Mouse (Mus musculus): ENCODE measurements around the gene Vwa8.

Gene Vwa8

DNA sequence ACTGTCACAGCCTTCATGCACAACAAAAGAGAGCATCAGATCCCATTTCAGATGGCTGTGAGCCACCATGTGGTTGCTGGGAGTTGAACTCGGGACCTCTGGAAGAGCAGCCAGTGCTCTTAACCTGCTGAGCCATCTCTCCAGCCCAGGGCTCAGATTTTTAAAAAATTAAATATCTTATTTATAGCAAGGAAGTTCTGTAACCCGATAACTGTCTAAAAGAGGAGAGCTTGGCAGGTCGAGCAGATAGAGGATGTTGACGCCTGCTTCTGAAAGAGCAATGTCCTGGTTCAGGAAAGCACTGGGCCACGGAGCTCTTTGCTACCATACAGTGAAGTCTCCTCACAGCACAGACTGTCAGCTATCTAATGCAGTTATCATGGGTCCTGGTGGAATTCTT lies 237.2 kb downstream of the Vwa8 start:
- no peak for DNase-seq (ENCODE audit: low spot score in 2 of 2)

DNA sequence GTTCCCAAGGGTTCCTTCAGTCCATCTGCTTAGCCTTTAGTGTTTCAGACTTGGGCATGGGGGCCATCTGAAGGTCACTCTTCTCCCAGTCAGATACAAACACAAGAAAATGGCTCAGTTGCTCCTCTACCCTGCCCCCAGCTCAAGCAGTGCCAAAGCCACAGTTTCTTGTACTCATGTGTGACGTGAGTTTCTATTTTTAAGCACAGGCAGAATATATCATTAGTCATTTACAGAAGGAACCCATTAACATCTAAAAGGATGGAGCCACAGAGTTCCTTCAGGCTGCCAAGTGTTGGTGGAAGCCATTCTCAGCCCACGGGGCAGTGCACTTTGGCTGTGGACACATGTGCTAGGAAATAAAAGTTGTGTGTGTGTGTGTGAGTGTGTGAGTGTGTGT lies 240.6 kb downstream of the Vwa8 start:
- DNase-seq (ENCODE audit: low spot score in 2 of 2), result no peak

DNA sequence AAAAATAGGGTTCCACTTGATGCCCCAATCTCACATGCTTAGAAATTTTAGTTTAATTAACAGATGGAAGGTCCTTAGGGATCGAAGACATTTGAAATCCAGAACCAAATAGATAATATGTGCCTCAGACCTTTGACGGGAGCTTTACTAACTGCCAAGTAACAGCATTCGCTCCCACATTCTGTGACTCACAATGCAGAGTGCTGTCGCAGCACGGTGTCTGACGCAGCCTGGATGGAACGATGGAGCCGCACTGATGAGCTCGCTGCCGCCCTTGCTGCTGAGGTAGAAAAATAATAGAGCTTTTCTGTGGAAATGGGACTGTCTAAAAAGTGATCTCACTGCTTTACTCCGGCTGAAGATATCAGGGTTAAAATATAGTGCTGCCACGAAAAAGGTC lies 248.3 kb downstream of the Vwa8 start:
- no peak for DNase-seq (ENCODE audit: low spot score in 2 of 2)

DNA sequence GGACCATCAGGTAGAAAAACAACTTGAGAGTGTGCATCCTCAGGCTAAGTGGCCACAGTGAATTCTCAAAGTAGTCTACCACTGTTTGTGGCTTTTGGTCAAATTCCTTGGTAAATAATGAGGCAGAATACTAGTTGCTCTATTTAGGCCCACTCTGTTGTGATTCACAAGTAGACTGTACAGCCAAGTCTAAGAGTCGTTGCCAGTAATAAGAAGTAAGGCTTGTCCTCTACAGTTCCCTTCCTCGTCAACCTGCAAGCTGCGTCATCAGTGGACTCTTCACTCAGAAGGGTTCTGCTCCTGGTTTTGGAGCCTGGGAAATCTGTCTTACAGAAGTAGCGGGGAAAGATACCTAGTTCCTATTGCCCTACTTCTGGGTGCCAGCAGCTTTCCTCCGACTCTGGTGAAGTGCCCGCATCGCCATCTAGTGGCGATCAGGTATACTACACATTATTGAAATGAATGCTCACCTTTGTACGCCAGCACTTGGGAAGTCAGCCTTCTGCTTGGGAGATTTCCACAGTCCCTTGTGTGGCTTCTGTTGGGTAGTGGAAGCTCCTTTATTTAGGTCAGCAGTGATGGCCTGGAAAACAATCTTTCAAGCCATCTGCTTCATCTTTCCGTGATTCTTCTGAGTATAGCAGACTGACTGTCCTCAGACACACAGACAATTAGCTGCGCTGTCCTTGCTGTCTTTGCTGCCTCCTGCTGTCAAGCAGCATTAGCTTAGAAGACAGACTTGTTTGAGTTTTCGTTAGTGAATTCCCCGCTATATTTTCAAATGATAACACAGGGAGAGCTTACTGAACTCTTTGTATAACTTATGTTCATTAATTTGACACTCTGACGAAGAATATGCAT lies 258.0 kb downstream of the Vwa8 start:
- peak; percentile 26 to 59 for DNase-seq (ENCODE audit: low spot score in 2 of 2)

DNA sequence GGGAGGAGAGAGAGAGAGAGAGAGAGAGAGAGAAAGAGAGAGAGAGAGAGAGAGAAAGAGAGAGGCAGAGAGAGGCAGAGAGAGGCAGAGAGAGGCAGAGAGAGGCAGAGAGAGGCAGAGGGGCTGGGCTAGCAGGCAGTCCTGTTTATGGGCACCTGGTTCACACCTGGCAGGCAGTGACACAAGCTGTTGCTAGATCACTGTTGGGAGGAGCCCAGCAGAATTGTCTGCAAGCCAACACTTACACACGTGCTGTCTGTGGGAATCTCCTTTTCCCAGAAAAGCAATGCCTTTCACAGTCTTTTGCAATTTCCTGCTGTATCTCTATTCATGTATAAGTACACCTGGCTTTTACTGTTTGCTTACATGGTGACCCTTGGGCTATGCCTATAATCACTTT lies 260.5 kb downstream of the Vwa8 start:
- DNase-seq (ENCODE audit: low spot score in 2 of 2), result no peak

DNA sequence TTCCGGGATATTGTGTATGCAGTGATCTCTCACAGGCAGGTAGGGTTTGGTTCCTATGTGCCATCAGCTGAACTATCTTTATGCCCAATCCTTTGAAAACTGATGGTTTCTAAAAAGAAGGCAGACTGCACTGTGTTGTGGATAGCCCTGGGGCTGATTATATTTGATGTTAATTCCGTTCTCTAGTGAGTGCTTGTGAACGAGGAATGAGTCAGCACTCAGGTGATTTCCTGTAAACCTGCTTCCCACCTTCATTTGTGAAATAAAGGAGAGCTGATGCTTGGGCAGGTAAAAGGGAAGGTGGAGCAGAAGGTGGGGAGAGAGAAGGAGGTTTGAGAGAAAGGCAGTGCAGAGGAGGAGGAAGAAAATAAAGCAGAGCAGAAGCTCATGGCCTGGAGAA lies 261.2 kb downstream of the Vwa8 start:
- DNase-seq (ENCODE audit: low spot score in 2 of 2), result no peak

DNA sequence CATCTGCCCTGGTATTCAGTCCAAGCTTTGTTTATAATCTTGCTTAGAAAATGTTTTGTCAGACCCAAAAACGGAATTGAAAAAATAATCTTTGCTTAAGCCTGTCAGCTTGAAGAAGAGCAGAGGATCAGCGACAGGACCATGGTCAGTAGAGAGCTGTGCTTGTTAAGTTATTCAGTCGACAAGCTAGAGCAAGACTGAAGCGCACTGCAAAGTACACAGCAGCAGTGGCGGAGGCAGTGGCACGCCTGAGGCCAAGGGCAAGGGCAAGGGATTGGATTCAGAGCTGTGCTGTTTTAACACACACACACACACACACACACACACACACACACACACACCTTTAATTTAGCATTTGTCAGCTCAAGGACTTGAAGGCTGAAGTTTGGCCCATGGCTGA lies 263.2 kb downstream of the Vwa8 start:
- no peak for DNase-seq (ENCODE audit: low spot score in 2 of 2)

DNA sequence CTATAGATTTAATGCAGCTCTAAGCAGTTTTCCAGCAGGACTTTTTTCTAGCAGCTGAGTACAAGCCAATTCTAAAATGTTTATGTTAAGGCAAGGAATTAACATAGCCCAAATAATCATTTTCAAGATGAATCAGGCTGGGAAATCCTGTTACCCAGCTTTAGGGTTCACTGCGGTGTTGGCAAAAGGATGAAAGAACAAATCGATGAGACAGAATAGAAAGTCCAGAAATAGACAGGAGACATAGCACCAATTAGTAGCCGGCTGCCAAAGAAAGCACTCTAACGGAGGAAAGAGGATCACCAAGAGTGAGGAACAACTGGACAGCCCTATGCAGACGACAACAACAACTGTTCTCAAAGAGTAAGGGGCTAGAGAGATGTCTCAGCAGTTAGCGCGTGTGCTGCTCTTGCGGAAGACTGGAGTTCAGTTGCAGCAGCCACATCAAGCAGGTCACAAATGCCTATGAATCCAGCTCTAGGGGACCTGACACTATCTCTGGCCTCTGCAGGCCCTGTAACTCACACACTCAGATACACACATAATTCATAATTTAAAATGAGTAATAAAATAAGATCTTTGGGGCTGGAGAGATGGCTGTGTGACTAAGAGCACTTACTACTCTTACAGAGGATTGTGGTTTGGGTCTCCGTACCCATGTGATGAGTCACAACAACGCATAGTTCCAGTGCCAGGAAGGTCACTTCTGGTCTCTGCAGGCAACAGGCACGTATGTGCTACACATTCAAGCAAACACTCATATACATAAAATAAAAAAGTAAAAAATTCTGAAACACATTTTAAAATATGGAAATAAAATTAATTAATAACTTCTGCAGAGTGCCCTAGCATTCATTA lies 265.9 kb downstream of the Vwa8 start:
- DNase-seq (ENCODE audit: low spot score in 2 of 2), result no peak

DNA sequence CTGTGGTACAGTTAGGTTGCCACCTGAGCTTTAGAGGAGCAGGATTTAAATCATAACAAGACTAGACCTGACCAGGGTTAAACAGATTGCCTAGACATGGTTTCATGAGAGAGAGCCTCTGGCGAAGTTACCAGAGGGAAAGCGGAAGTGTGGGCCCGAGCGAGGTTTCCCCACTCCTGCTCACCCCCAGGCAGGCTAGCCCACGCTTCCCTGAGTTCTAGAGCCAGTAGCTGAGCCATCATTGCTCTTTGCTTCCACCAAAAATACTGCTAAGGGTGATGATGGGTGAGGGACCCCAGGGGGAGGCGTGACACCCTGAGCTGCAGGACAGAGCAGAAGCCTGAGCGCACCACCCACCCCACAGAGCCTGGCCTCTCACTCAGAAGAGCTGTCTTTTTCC lies 269.6 kb downstream of the Vwa8 start:
- no peak for DNase-seq (ENCODE audit: low spot score in 2 of 2)

DNA sequence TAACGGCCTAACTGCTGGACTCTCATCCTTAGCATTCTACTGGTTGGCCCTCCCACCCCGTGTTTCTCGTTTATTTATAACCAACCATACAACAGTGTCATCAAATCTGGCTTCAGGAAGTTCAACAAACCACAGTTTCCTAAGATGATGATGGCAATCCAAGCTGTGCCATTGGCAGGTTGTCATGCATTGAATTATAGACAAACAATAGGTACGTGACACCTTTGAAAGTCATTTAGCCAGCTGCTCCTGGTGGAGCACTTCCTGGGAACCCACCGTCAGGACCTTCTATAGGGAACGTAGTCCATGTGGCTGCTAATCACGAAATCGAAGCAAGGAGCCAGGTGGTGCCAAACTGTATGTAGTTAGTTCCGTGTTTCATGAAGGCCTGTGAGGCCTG lies 270.5 kb downstream of the Vwa8 start:
- no peak for DNase-seq (ENCODE audit: low spot score in 2 of 2)

DNA sequence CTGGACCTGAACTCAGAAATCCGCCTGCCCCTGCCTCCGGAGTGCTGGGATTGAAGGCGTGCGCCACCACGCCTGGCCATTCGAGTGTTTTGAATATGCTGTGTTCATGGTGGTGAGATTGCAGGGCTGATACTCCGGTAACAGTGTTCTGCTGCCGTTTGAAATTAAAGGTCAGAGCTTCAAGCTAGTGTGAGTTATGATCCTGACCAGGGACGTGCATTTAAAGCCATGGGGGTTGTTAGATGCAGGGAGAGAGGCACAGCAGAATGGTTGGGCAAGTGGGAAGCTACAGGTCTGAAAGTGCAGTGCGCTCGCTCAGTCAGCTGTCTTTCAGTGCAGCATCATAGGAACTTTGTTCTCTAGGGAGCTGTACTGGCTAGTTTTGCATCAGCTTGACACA lies 271.8 kb downstream of the Vwa8 start:
- DNase-seq (ENCODE audit: low spot score in 2 of 2), result no peak

DNA sequence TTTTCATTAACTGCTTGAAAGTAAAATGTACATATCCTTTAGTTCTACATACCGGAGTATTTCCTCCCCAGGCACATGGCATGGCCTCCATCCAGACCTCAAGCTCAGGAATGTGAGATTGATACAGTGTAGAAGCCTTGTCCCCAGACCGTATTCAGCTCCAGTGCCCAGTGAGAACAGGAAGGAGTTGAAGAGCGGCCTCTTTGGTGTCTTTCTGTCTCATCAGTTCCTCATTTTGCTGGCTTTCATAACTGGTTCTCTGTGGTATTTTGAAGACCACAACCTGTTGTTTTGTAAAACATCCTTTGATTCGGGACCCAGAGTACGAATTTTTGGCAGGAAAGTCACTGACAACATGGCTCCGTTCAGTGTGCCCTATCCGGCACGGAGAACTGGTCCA lies 274.6 kb downstream of the Vwa8 start:
- peak; percentile 19 to 38 for DNase-seq (ENCODE audit: low spot score in 2 of 2)

DNA sequence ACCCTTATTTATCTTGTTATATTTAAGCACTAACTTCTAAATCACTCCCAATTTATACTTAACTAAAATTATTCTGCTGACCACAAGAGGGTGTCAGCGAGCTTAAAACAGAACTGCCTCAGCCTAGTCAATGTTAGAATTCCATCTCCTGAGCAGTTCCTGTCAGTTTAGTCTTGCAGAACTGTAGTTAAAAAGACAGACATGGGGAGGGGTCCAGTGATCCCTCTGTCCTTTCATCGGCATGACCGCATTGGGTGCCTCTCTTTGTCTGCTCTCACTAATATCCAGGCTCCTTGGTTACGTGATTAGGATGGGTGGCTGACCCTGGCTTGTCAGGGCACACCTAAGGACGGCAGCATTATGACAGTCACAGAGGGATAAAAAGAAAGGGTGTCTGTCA lies 275.8 kb downstream of the Vwa8 start:
- peak; percentile 18 to 34 for DNase-seq (ENCODE audit: low spot score in 2 of 2)

DNA sequence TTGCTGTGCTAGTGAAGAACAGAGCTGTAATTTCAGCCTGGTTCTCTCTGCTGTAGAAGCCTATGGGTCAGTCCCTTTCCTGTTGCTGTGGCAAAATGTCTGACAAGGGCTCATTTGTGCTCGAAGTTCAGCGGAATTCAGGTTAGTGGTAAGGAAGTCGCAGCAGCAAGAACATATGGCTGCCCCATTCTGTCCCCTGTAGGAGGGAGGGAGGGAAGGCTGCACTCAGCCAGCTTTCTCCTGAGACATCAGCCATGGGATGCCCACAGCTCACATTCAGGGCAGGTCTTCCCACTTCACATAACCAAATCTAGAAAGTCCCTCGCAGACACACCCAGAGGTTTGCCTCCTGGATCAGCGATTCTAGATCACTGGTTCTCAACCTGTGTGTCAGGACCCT lies 277.3 kb downstream of the Vwa8 start:
- DNase-seq (ENCODE audit: low spot score in 2 of 2), result no peak

DNA sequence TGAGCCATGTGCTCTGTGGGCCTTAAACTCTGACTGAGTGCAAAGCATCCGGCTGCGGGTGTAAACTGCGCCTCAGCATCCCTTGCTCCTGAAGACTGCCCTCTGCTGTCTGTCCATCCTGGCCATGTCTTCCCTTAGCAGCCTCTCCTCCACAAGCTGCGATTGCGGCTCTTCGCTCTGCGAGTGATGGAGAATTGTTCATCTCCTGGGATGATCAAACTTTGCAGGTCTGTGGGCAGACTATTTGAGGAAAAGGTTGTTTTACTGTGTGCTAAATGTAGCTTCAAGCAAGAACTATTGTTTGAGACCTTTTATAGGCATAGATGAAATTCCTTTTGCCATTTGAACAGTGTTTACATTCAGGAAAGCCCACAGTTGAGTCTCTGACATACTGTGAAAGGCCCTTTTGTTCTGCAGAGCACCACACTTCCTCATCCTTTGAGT lies 286.1 kb downstream of the Vwa8 start:
- no peak for DNase-seq (ENCODE audit: low spot score in 2 of 2)

DNA sequence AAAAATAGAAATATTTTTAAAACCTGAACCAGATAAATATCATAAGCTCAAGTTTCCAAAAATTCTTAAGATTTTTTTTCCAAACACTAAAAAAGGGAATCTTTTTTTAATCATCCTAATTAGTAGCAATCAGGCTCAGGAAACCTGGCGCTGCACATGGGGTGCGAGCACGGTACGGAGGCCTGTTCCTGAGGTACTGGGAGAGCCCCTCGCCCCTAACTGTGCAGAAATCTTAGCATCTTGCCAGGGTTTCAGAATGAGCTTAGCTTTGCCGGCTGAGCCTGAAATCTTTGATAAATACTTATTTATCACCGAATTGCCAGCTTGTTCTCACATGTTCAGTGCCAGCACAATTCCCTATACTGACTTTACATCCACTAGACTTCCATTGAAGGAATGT lies 286.6 kb downstream of the Vwa8 start:
- no peak for DNase-seq (ENCODE audit: low spot score in 2 of 2)

DNA sequence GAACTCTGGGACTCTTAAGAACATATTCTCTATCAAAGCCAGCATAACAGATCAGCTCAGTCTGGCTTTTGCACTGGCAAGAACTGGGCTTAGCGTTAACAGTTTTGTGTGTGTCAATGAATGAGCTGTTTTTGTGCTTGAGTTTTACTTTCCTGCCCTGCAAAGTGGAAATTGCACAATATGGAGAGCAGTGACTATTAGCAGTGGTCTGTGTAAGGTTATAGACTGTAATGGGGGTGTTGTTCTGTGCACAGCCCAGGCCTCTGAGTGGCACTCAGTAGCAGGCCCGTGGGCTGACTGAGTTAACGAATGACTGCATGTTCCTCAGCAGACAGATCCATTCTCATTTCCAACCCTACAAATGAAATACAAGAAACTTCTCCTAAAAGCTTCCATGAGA lies 287.7 kb downstream of the Vwa8 start:
- DNase-seq (ENCODE audit: low spot score in 2 of 2), result no peak

DNA sequence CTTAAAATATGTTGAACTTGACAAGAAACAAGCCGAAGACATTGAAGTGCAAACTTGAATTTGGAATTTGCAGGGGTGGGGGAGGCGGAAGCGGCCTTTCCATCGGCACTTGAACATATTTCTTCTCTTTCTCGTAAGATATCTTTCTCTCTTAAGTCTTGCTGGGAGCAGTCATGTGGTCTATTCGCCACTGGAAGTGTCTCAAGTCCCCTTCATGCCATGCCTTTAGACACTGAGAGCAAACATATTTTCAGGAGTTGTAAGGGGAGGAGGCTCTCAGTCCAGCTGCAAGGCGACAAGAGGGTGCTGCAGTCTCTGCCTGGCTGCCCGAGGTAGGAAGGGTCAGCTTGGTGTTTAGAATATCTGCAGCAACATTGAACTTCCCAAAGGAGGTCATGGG lies 288.2 kb downstream of the Vwa8 start:
- DNase-seq (ENCODE audit: low spot score in 2 of 2), result no peak

DNA sequence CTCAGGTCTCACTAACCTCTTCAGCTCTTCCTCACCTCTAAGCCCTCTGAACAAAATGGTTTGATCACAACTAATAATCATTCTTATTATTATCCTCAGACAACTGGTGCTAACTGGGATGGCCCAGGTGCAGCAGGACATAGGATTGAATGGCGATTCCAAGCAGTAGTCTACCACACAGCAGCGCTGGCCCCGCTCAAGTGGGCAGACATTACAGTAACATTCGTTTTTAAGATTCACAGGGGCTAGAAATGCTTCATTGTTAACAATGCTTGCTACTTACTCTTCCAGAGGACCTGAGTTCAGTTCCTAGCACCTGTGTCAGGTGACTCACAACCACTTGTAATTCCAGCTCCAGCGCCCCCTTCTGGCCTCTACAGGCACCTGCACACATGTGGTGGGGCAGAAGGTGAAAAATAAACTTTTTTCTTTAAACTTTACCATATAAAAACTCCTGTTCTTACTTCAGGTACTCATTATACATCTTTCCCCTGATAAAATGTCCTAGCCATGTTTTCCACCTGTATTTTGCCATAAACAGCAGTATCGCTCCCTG lies 290.3 kb downstream of the Vwa8 start:
- DNase-seq (ENCODE audit: low spot score in 2 of 2), result no peak

DNA sequence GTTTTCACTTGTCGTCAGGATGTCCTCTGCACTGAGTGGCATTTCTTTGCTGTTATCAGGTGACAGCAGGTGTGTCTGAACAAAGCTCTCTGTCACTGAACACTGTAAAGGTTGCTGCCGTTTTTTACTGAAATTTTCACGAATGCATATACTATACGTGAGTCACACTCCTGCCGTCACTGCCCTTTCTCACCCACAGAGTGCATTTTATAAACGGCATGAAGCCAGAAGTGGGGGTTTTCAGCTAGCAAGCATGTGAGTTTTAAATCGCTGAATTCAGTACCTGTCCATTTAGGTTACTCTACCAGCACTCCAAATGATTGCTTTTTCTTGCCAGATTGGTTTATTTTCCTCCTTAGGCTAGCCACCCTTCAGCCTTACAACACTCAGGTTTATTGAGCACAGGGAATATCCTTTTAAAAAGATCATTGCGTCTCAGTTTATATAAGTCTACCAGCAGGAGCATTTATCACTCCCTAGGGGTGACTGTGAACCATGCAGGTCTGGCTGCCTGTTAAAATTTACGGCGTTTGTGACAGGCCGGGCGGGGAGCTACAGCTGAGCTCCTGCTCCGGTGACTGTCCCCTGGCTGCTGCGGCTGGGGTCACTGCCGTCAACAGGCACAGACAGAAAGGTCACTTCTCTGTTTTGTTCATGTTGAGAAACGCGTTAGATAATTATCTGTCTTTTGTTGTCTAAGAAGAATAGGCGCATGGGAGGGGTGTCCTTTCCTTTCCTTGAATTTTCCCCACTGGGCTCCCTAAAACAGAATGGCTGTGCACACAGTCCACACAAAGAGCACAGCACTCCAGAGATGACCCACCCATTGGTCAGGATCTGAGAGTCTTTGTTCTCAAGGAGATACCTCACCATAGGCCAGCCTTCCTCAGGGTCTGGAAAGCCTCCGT lies 291.3 kb downstream of the Vwa8 start:
- DNase-seq (ENCODE audit: low spot score in 2 of 2), result no peak

DNA sequence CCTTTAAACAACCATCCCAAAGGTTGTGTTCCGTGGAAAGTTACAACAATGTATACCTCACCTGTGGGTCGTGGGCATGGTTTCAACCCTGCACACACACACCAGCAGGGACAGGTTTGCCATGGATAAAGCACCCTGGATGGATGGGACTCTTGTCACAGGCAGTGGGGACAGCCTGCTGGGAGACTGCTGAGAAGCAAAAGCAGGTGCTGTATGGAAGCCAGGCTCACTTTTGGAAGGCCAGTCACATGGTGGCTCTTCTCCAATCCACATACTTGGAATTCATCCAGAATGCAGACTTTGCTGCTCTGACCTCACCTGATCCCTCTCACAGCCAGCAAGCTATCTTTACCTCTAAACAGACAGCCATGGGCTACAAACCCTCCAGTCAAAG lies 292.0 kb downstream of the Vwa8 start:
- no peak for DNase-seq (ENCODE audit: low spot score in 2 of 2)

DNA sequence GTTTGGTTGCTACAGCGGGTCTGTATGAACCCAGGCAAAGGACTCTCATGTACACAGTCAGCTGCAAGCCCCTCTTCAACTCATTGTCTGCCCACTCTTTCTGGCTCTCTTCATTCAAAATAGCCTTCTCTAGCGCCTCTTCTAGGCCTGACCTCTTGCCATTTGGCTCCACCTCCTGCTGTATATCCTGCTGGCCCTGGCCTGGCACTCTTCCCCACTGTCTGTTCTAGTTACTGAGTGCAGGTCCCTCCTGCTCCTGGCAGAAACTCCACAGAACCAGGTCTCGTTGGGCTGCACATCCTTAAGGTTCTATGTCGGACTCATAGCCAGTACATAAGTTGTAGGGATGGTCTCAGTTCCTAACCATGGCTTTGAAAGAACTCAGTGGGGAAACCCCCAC lies 293.5 kb downstream of the Vwa8 start:
- DNase-seq (ENCODE audit: low spot score in 2 of 2), result no peak

All from spleen, postnatal 36 days (tissue).